Mouse (Mus musculus): ENCODE measurements around the gene Med27.

DNA sequence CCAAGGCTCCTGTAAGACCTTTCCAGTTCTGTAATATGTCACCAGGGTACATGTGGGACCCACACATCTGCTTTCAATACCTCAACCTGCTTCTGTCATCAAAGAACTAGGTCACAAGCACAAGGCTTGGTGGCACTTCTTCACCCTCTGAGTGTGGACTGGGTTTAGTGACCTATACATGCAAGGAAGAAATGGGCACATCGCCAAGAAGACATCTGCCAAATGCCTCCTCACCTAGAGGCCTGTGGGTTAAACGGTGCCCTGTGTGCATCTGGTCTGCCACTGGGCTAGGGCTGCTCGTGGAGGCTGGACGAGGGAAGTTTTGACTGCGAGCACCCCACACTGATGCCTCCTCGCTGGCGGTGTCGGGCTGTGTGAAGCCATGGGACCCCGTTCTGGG is 189.9 kb downstream of the Med27 start:
- TF ChIP-seq CTCF (IDR thresholded peaks at IDR 0.05; ENCODE audit: borderline replicate concordance, insufficient read depth, low read length): no peak
- TF ChIP-seq POLR2A (IDR thresholded peaks at IDR 0.05; ENCODE audit: low read depth, low read length): no peak

Data from embryonic fibroblast, embryonic 13.5 days (primary cell).